Mouse (Mus musculus) megakaryocyte progenitor cell, adult 5-6 weeks (primary cell): ENCODE measurements around the gene Plek. TPM values are rescaled to one million over a fixed set of nuclear protein-coding genes. Genes with fewer than 3 reads are reported as not detected.
A peak's percentile ranks its signal among the peaks of the same experiment; 100 is the strongest.

Experiments used
- ATAC-seq: replicated peaks from 2 replicates; pipeline ENCODE4 v1.8.0; 2016; ENCODE audit warnings: mild to moderate bottlenecking, moderate TSS enrichment, inconsistent platforms; ENCODE audit not compliant: poor library complexity
- total RNA-seq, 2 experiments: library from RNA; stranded (forward) in 1 of 2; stranded (reverse) in 1 of 2; fragments of 157-497, 149-512 nt in 1 of 2; fragments of 200-1000 nt in 1 of 2; gene quantifications; 2 replicates each; pipeline versions ENCODE4 v1.2.3 to v1.2.4; 2015 to 2017

The Plek gene
- total RNA-seq, 2 experiments from 2014 or later, result 26.6 to 28.4 TPM

GRCm38 (mm10) chr11:17000353-17001334, 51.5 kb downstream of the Plek start:
- ATAC-seq, result peak; percentile 30

DNA sequence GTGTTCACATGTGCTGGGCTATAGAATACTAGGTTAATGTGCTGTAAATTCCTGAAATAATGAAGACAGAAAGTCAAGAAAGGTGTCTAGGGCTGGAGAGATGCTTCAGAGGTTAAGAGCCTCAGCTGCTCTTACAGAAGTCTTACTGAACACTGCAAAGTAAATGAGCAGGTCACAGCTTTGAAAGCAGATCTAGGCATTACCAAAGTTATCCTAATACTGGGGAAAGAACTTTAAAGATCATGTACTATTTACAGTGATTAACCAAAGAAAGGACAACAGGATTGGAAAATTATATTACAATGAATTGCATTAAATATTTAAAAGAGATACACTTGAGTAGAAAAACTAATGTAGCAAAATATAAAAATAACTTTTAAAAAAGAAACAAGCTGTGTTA, 52.2 kb downstream of the Plek start:
- no peak for ATAC-seq

DNA sequence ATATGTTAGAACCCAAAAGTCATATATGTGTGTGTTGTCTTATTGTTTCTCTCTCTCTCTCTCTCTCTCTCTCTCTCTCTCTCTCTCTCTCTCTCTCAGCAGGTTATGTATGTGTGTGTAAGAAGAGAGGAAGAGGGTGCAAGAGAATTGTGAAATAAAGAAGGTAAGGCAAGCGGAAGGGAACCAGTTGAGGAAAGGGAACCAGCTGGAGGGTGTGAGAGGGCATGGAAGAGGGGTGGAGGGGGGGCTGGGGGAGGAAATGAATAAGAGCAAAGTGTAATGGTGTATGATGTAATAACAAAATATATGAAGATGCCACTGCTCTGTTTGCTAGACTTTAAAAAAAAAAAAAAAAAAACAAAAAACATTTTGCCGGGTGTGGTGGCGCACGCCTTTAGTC, 52.8 kb downstream of the Plek start:
- peak; percentile 58 for ATAC-seq

DNA sequence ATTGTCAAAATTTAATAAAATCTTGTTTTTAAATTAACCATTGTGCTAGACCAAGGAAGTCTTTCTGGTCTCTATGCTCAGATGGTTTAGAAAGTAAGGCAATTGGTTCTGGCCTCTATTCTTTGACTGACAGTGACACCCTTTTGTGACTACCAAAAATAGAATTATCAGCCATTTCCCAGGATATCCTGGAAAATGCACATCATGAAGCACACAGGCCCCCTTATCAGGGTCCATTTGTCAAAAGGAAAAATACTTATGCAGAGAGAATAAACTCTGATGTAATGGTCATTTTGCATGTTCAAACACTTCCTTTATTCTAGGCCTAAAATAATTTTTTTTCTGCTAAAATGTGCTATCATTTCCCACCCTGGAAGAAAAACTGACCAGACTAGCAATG, 54.7 kb downstream of the Plek start:
- no peak for ATAC-seq

DNA sequence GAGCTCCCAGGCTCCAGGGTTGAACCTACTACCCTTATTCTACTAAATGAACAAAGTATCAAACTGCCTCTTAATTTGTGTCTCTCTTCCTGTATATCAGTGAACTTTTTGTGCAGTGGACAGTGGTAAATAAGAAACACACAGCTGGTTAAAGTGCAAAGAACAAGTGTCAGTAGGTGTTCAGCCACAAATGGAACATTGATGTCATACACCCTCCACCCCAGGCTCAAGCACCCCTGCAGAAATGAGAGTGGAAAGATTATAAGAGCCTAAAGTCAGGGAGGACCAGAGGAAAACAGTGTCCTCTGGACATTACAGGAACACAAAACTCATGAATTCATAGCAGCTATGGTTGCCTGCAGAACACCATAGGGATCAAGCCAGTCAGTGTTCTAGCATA, 55.4 kb downstream of the Plek start:
- no peak for ATAC-seq

GRCm38 (mm10) chr11:16992880-16993279, 59.3 kb downstream of the Plek start:
- peak; percentile 82 for ATAC-seq

GRCm38 (mm10) chr11:16989885-16990284, 62.3 kb downstream of the Plek start:
- no peak for ATAC-seq

GRCm38 (mm10) chr11:16987745-16988328, 64.3 kb downstream of the Plek start:
- peak; percentile 94 for ATAC-seq

DNA sequence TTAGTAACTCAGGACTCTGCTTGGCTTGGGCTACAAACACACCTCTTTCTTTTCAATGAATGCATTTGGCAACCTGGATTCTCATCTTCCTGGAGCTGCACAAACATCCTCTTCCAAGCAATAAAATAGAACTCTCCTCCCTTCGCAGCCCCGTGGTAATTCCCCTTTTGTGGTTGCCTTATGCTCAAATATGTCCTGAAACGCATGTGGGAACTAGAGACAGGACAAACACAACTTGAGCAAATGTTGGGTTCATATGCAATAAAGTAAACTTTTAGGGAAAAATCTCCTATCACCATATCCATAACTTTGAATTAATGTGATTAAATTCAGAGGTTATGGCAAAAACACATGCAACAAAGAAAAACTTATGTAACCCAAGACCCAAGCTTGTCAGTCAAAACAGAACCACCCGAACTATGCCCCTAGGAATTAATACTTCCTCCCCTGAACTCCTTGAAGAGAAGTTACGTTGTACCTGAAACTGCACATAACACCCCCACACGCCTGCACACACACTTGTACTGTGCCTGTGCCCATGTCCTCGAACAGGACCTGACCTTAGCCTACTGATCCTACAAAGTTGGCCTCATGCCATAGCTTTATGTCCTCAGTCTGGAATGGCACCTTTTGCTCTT, 65.5 kb downstream of the Plek start:
- ATAC-seq, result no peak

DNA sequence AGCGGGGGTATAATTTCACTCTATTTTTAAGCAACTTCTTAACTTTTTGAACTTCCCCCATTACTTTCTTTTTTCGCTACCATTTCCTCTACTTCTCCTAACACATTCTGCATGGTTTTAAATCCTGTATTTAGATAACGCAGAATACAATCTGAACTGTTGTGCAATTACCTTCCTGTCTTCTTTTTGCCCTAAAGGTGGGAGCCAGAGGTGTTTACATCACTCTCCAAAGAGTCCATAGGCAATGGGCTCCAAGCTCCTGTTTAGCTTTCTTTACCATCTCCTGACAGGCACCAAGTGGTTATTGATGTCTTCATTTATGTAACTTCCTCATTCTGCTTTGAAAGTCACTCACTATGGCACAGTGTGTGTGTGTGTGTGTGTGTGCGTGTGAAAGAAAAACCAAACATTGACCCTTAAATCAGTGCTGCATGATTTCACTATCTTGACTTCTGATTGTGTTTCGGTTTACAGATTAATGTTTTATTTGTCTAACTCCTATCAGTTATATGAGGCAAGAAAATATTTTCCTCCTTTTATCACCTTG, 73.9 kb downstream of the Plek start:
- ATAC-seq, result peak; percentile 79

- peak; percentile 26 for ATAC-seq
These were observed 74.6 kb downstream of the Plek start for GRCm38 (mm10) chr11:16977611-16978010.

GRCm38 (mm10) chr11:16976937-16977336, 75.2 kb downstream of the Plek start:
- ATAC-seq, result peak; percentile 80

- no peak for ATAC-seq
These were observed 79.1 kb downstream of the Plek start for GRCm38 (mm10) chr11:16973086-16973485.

DNA sequence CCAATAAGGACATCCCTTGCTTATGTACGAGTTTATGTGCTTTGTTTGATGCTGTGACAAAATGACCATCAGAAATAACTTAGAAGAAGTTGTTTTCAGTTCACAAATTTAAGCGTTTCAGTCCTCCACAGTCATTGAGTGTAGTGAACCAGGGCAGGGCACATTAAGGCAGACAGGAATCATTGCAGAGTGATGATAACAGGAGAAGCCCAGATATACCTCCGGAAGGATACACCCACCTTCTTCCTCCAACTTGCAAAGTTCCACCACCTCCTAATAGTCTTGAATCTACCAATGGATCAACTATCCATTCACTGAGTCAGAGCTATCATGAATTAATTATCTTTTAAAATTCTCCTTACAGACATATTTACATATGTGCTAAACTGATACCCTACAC, 80.2 kb downstream of the Plek start:
- ATAC-seq, result no peak

- peak; percentile 89 for ATAC-seq
These were observed 82.5 kb downstream of the Plek start for GRCm38 (mm10) chr11:16969650-16970049.

- ATAC-seq, result peak; percentile 88
These were observed 84.4 kb downstream of the Plek start for GRCm38 (mm10) chr11:16967806-16968205.

DNA sequence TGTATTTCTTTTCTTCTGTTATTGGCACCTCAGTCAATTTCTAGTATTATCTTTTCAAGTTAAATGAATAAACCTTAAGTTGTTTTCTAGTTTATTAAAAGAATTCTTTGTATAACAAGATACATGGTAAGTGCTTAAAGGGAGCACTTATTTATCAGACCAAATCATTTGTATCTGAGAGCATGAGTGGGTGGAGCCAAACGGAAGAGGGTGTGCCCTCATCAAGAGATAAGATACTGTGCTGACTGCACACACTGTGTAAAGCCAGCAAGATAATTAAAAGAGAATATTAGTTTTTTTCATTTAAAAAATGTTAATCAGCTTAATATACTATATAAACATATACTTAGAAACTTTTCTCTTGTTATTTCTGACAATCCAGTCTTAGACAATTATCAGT, 93.7 kb downstream of the Plek start:
- ATAC-seq, result peak; percentile 68

DNA sequence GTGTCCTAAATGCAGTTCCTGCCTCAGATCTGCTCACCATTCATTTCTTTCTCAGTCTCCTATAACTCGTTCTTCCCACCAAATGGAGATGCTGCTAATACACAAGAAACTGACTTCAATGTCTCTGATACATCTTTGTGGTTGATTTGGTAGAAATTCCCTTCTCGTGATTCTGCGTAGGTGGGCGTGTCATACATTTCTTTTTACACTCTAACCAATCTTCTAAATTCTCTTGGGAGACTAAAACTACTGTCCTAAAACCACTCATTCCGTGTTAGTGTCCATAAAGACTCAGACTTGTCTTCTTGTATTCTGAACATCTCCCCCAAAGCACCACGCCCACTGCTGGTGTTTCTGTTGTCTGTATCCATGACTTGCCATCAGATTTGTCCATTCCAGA, 95.2 kb downstream of the Plek start:
- ATAC-seq, result no peak

- peak; percentile 82 for ATAC-seq
These were observed 95.9 kb downstream of the Plek start for GRCm38 (mm10) chr11:16956115-16956862.

GRCm38 (mm10) chr11:16951761-16952010, 100.5 kb downstream of the Plek start:
- ATAC-seq, result peak; percentile 11
